Mouse (Mus musculus) limb, embryonic 15.5 days (tissue): ENCODE data around the gene Hist1h2ab. TPM values are rescaled to one million over a fixed set of nuclear protein-coding genes. Genes with fewer than 3 reads are reported as not detected.
"Not testable (repeated sequence)": the region's sequence is repeated elsewhere in the genome, so short reads cannot be mapped to it uniquely, and the experiment has no call there.

Experiments used
- ATAC-seq: fragments of 200-750 bp; cut with Nextera tagmentation; 2 replicates; pipeline ENCODE4 v1.8.0; 2017; ENCODE audit warnings: low read depth, moderate TSS enrichment; ENCODE audit not compliant: insufficient number of reproducible peaks, low FRiP score, low TSS enrichment
- H3K27ac ChIP-seq: fragments of 300-500 bp; sonication (generic); 2 replicates; pipeline ENCODE4 v1.5.1; 2015; ENCODE audit warnings: moderate library complexity, mild to moderate bottlenecking, inconsistent platforms
- H3K27me3 ChIP-seq: fragments of 300-500 bp; sonication (generic); 2 replicates; pipeline ENCODE4 v1.6.1; 2015; ENCODE audit warnings: inconsistent platforms
- H3K36me3 ChIP-seq: fragments of 300-500 bp; sonication (generic); 2 replicates; pipeline ENCODE4 v1.6.1; 2015; ENCODE audit warnings: inconsistent platforms
- H3K4me1 ChIP-seq: fragments of 300-500 bp; sonication (generic); 2 replicates; pipeline ENCODE4 v1.6.1; 2015; ENCODE audit warnings: inconsistent platforms
- H3K4me2 ChIP-seq: fragments of 300-500 bp; sonication (generic); 2 replicates; pipeline ENCODE4 v1.6.1; 2015; ENCODE audit warnings: mild to moderate bottlenecking, inconsistent platforms
- H3K4me3 ChIP-seq: fragments of 300-500 bp; sonication (generic); 2 replicates; pipeline ENCODE4 v1.5.1; 2015; ENCODE audit warnings: mild to moderate bottlenecking, inconsistent platforms
- H3K9ac ChIP-seq: fragments of 300-500 bp; sonication (generic); 2 replicates; pipeline ENCODE4 v1.6.1; 2015; ENCODE audit warnings: inconsistent platforms
- H3K9me3 ChIP-seq: fragments of 300-500 bp; sonication (generic); 2 replicates; pipeline ENCODE4 v1.6.1; 2016; ENCODE audit warnings: inconsistent platforms
- WGBS: fragments of 180-500 bp; shearing (Covaris S2); methylation state at CpG from one replicate; pipeline ENCODE4 v1.1.7; 2015; 5-methylcytosine and 5-hydroxymethylcytosine counted together
- polyA plus RNA-seq: library from polyadenylated mRNA; unstranded; fragments of >200 nt; fragmentation: Nextera tagmentation; extraction: Ambion mirVana; gene quantifications from 2 replicates; pipeline ENCODE4 v1.2.1, GENCODE M21; 2015

The Hist1h2ab gene
- polyA plus RNA-seq, 1 experiment from 2014 or later, result 37.2 TPM

- under 1% methylated on average over 39 of the region's 39 CpGs for WGBS
- Histone ChIP-seq H3K27ac (peak overlapping the region; percentile 98), H3K9ac (peak overlapping the region; percentile 61), H3K27me3 (no peaks in the 10 kb centered on the region), H3K4me2 (peak overlapping the region; percentile 93), H3K4me1 (peaks cover 11% of the 10 kb centered on the region; the same call in 1 of the 2 replicates), H3K9me3 (no peaks in the 10 kb centered on the region), H3K4me3 (peak overlapping the region; percentile 57), H3K36me3 (no peaks in the 10 kb centered on the region)
- ATAC-seq, result peak; percentile 94
Measured at GRCm38 (mm10) chr13:23739069-23739921, 11.6 kb upstream of the Hist1h2ab start.

GRCm38 (mm10) chr13:23739922-23740252 lies 11.0 kb upstream of the Hist1h2ab start:
- H3K36me3 ChIP-seq, result no peaks in the 10 kb centered on the region
- H3K4me2 ChIP-seq, result peak overlapping the region; percentile 93
- H3K27me3 ChIP-seq, result no peaks in the 10 kb centered on the region
- peak overlapping the region; percentile 57 for H3K4me3 ChIP-seq
- peak; percentile 26 for ATAC-seq
- WGBS, result under 1% methylated on average over 14 of the region's 14 CpGs
- peaks cover 11% of the 10 kb centered on the region; the same call in 1 of the 2 replicates for H3K4me1 ChIP-seq
- peak overlapping the region; percentile 61 for H3K9ac ChIP-seq
- no peaks in the 10 kb centered on the region for H3K9me3 ChIP-seq
- peak overlapping the region; percentile 98 for H3K27ac ChIP-seq

- WGBS, result 23% methylated on average over 13 of the region's 13 CpGs
- Histone ChIP-seq H3K4me3 (peak overlapping the region; percentile 57), H3K4me2 (peak overlapping the region; percentile 93), H3K27me3 (no peaks in the 10 kb centered on the region), H3K36me3 (no peaks in the 10 kb centered on the region), H3K9me3 (no peaks in the 10 kb centered on the region), H3K4me1 (peaks cover 11% of the 10 kb centered on the region; the same call in 1 of the 2 replicates), H3K27ac (peak overlapping the region; percentile 98), H3K9ac (peak overlapping the region; percentile 61)
- ATAC-seq, result no peak
Measured at GRCm38 (mm10) chr13:23740256-23740840, 10.6 kb upstream of the Hist1h2ab start.

GRCm38 (mm10) chr13:23740910-23741309 lies 10.0 kb upstream of the Hist1h2ab start:
- H3K4me3 ChIP-seq, result peak overlapping the region; percentile 57; the same call in 1 of the 2 replicates
- no peaks in the 10 kb centered on the region for H3K9me3 ChIP-seq
- H3K9ac ChIP-seq, result no peak overlapping the region
- no peaks in the 10 kb centered on the region for H3K36me3 ChIP-seq
- H3K4me2 ChIP-seq, result peak overlapping the region; percentile 93
- H3K27ac ChIP-seq, result peak overlapping the region; percentile 98
- H3K27me3 ChIP-seq, result no peaks in the 10 kb centered on the region
- 56% methylated on average over 5 of the region's 5 CpGs for WGBS
- H3K4me1 ChIP-seq, result peaks cover 11% of the 10 kb centered on the region; the same call in 1 of the 2 replicates
- ATAC-seq, result no peak

GRCm38 (mm10) chr13:23742007-23742406 lies 8.9 kb upstream of the Hist1h2ab start:
- H3K27me3 ChIP-seq, result no peaks in the 10 kb centered on the region
- no peak for ATAC-seq
- H3K9me3 ChIP-seq, result no peaks in the 10 kb centered on the region
- no peak overlapping the region for H3K4me2 ChIP-seq
- peaks cover 11% of the 10 kb centered on the region; the same call in 1 of the 2 replicates for H3K4me1 ChIP-seq
- no peak overlapping the region for H3K9ac ChIP-seq
- no peak overlapping the region for H3K4me3 ChIP-seq
- no peak overlapping the region for H3K27ac ChIP-seq
- H3K36me3 ChIP-seq, result no peaks in the 10 kb centered on the region

- no peak overlapping the region for H3K27ac ChIP-seq
- no peaks in the 10 kb centered on the region for H3K27me3 ChIP-seq
- ATAC-seq, result no peak
- H3K36me3 ChIP-seq, result no peaks in the 10 kb centered on the region
- H3K4me1 ChIP-seq, result peaks cover 16% of the 10 kb centered on the region; the same call in 1 of the 2 replicates
- no peak overlapping the region for H3K9ac ChIP-seq
- no peak overlapping the region for H3K4me2 ChIP-seq
- H3K4me3 ChIP-seq, result no peak overlapping the region
- WGBS, result 76% methylated on average over 5 of the region's 5 CpGs
- no peaks in the 10 kb centered on the region for H3K9me3 ChIP-seq
Measured at GRCm38 (mm10) chr13:23743215-23743614, 7.7 kb upstream of the Hist1h2ab start.

- Histone ChIP-seq H3K27ac (peak overlapping the region; percentile 48; the same call in 1 of the 2 replicates), H3K27me3 (no peaks in the 10 kb centered on the region), H3K9ac (no peak overlapping the region), H3K4me1 (peaks cover 16% of the 10 kb centered on the region; the same call in 1 of the 2 replicates), H3K36me3 (no peaks in the 10 kb centered on the region), H3K9me3 (no peaks in the 10 kb centered on the region), H3K4me2 (0 out of 2 replicates have a peak overlapping the region, but pooled peaks have one; percentile 48), H3K4me3 (peak overlapping the region; percentile 45; the same call in 1 of the 2 replicates)
- 34% methylated on average over 4 of the region's 4 CpGs for WGBS
- ATAC-seq, result no peak
Measured at GRCm38 (mm10) chr13:23743963-23744362, 7.0 kb upstream of the Hist1h2ab start.

- no peaks in the 10 kb centered on the region for H3K9me3 ChIP-seq
- no peak overlapping the region for H3K9ac ChIP-seq
- peak overlapping the region; percentile 48 for H3K4me2 ChIP-seq
- under 1% methylated on average over 24 of the region's 36 CpGs for WGBS
- no peak for ATAC-seq
- no peaks in the 10 kb centered on the region for H3K27me3 ChIP-seq
- peak overlapping the region; percentile 78 for H3K27ac ChIP-seq
- H3K36me3 ChIP-seq, result no peaks in the 10 kb centered on the region
- peak overlapping the region; percentile 45 for H3K4me3 ChIP-seq
- peaks cover 12% of the 10 kb centered on the region; the same call in 1 of the 2 replicates for H3K4me1 ChIP-seq
Measured at GRCm38 (mm10) chr13:23744421-23745380, 6.2 kb upstream of the Hist1h2ab start.

- Histone ChIP-seq H3K36me3 (no peaks in the 10 kb centered on the region), H3K27ac (peak within 1 kb of the TSS; percentile 99), H3K9me3 (no peaks in the 10 kb centered on the region), H3K9ac (peak within 1 kb of the TSS; percentile 15; the same call in 1 of the 2 replicates), H3K4me1 (peaks cover 8% of the 10 kb centered on the region; the same call in 1 of the 2 replicates), H3K4me3 (peak within 1 kb of the TSS; percentile 45), H3K27me3 (no peaks in the 10 kb centered on the region), H3K4me2 (peak within 1 kb of the TSS; percentile 48)
- peak; percentile 64; the same call in 1 of the 2 replicates for ATAC-seq
- under 1% methylated on average over 26 of the region's 28 CpGs for WGBS
Measured at GRCm38 (mm10) chr13:23745381-23746161, 5.4 kb upstream of the Hist1h2ab start, which contains the start of gene Hist1h3c. TSS of gene Hist1h3c (minus strand) at chr13:23745602.

- under 1% methylated on average over 37 of the region's 58 CpGs for WGBS
- H3K9ac ChIP-seq, result peak within 1 kb of the TSS; percentile 21; the same call in 1 of the 2 replicates
Measured at GRCm38 (mm10) chr13:23746201-23747080, 4.5 kb upstream of the Hist1h2ab start, which contains the start of gene Hist1h2bb. TSS of gene Hist1h2bb (plus strand) at chr13:23746734.

More at GRCm38 (mm10) chr13:23746201-23747080, 4.5 kb upstream of the Hist1h2ab start, which contains the start of gene Hist1h2bb:
- peak within 1 kb of the TSS; percentile 99 for H3K27ac ChIP-seq
- H3K4me3 ChIP-seq, result peak within 1 kb of the TSS; percentile 45
- ATAC-seq, result peak; percentile 89
- H3K4me1 ChIP-seq, H3K27me3 ChIP-seq, H3K9me3 ChIP-seq, H3K36me3 ChIP-seq: not testable (repeated sequence)
- H3K4me2 ChIP-seq, result peak within 1 kb of the TSS; percentile 54
